Mouse (Mus musculus): Measurements from ENCODE around the gene P2ry2.

DNA sequence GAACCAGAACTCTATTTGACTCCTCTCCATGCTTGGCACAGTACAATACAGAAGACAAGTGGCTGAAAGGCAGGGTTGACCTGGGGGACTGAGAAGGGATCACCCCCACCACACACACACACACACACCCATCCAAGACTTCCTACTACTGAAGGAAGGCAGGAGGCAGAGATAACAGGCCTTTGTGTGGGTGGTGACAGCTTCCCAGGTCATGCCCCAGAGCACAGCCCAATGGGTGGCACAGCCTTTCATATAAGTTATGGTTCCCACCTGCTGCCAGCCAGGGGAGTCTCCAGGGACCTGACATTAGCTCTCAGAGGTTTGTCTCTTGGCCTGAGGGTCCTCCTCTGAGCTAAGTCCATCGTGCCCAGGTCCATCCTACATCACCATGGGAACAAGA, 15.5 kb downstream of the P2ry2 start:
- no peak for TF ChIP-seq ZC3H11A (IDR thresholded peaks at IDR 0.05; ENCODE audit: borderline replicate concordance, low read depth, low read length)
- no peak for TF ChIP-seq CHD2 (IDR thresholded peaks at IDR 0.05; ENCODE audit: low read depth, low read length)
- no peak for TF ChIP-seq MAFK (IDR thresholded peaks at IDR 0.05; ENCODE audit: insufficient read depth, low read depth, low read length)

Measured in ES-E14 (cell line).